Mouse (Mus musculus) CH12.LX (cell line): ENCODE measurements around the gene Rsrp1. TPM values are rescaled to one million over a fixed set of nuclear protein-coding genes. Genes with fewer than 3 reads are reported as not detected.
A peak's percentile ranks its signal among the peaks of the same experiment; 100 is the strongest.

Experiments used
- DNase-seq: peaks from one replicate; pipeline ENCODE4 v3.0.0-alpha.2; 2013; ENCODE audit errors: extremely low read depth
- H3K27ac ChIP-seq: 2 replicates; pipeline ENCODE4 v1.5.1; 2012; ENCODE audit warnings: low read depth, mild to moderate bottlenecking, control low read depth, moderate library complexity; ENCODE audit not compliant: insufficient read depth
- H3K27me3 ChIP-seq: replicated peaks from 2 replicates; pipeline ENCODE3; 2012; ENCODE audit warnings: inconsistent platforms
- H3K36me3 ChIP-seq, 2 experiments: replicated peaks in 1 of 2; 2 replicates each; pipeline versions ENCODE3 to v1.6.1; 2012; ENCODE audit warnings: inconsistent platforms in 1 of 2, low read length in 1 of 2, mild to moderate bottlenecking in 1 of 2, mixed read lengths in 1 of 2, moderate library complexity in 1 of 2; ENCODE audit not compliant: control insufficient read depth in 1 of 2, insufficient read depth in 1 of 2
- H3K4me1 ChIP-seq, 2 experiments: 2 replicates each; pipeline ENCODE4 v1.6.1; 2012; ENCODE audit warnings: inconsistent platforms in 1 of 2, moderate library complexity in 1 of 2; ENCODE audit not compliant: insufficient read depth in 2 of 2, control insufficient read depth in 1 of 2
- H3K4me2 ChIP-seq: 2 replicates; pipeline ENCODE4 v1.6.1; 2012; ENCODE audit warnings: low read depth, mild to moderate bottlenecking, control low read depth; ENCODE audit not compliant: poor library complexity, insufficient read depth, severe bottlenecking
- H3K4me3 ChIP-seq, 3 experiments: fragments of 150-350 bp in 1 of 3; sonication (generic) in 1 of 3; replicated peaks in 1 of 3; 2 replicates each; pipeline versions ENCODE3 to v1.5.1; 2011 to 2012; ENCODE audit warnings: low read depth in 2 of 3, low read length in 2 of 3, mild to moderate bottlenecking in 2 of 3, moderate library complexity in 2 of 3, control low read depth in 1 of 3, improper control_type of control experiment in 1 of 3, inconsistent platforms in 1 of 3, mixed read lengths in 1 of 3; ENCODE audit not compliant: poor library complexity in 1 of 3
- H3K79me2 ChIP-seq: replicated peaks from 2 replicates; pipeline ENCODE4 v1.6.1; 2012; ENCODE audit warnings: mild to moderate bottlenecking, moderate library complexity; ENCODE audit not compliant: control insufficient read depth, poor library complexity, insufficient read depth, severe bottlenecking; ENCODE audit errors: extremely low read depth
- H3K9ac ChIP-seq: 2 replicates; pipeline ENCODE4 v1.6.1; 2012; ENCODE audit warnings: low read depth, mild to moderate bottlenecking, control low read depth, moderate library complexity; ENCODE audit not compliant: insufficient read depth
- H3K9me3 ChIP-seq: replicated peaks from 2 replicates; pipeline ENCODE3; 2012; ENCODE audit warnings: low read length, inconsistent platforms, mixed read lengths
- BHLHE40 ChIP-seq: IDR thresholded peaks from 2 replicates; pipeline ENCODE4 v1.6.1; 2011; ENCODE audit warnings: mild to moderate bottlenecking, low read depth, low read length, improper control_type of control experiment
- CTCF ChIP-seq, 2 experiments: IDR thresholded peaks in 1 of 2; conservative IDR thresholded peaks in 1 of 2; 2 replicates each; pipeline ENCODE4 v1.5.1; 2011 to 2012; ENCODE audit warnings: low read depth in 2 of 2, low read length in 2 of 2, improper control_type of control experiment in 1 of 2, inconsistent platforms in 1 of 2, mild to moderate bottlenecking in 1 of 2, moderate library complexity in 1 of 2
- ELF1 ChIP-seq: IDR thresholded peaks from 2 replicates; pipeline ENCODE4 v1.6.1; 2014; ENCODE audit warnings: low read depth, mild to moderate bottlenecking, inconsistent platforms, low read length, improper control_type of control experiment
- JUN ChIP-seq: IDR thresholded peaks from 2 replicates; pipeline ENCODE4 v1.6.1; 2011; ENCODE audit warnings: low read depth, mild to moderate bottlenecking, low read length, improper control_type of control experiment, moderate library complexity; ENCODE audit not compliant: insufficient read depth
- MAX ChIP-seq: IDR thresholded peaks from 2 replicates; pipeline ENCODE4 v1.6.1; 2011; ENCODE audit warnings: low read length, improper control_type of control experiment
- POLR2A ChIP-seq: IDR thresholded peaks from 2 replicates; pipeline ENCODE4 v1.6.1; 2011; ENCODE audit warnings: low read depth, mild to moderate bottlenecking, improper control_type of control experiment, low read length
- RAD21 ChIP-seq: IDR thresholded peaks from 2 replicates; pipeline ENCODE4 v1.6.1; 2011; ENCODE audit warnings: low read depth, mild to moderate bottlenecking, low read length, improper control_type of control experiment, moderate library complexity
- SMC3 ChIP-seq: IDR thresholded peaks from 2 replicates; pipeline ENCODE4 v1.6.1; 2011; ENCODE audit warnings: low read depth, low read length, improper control_type of control experiment
- UBTF ChIP-seq: IDR thresholded peaks from 2 replicates; pipeline ENCODE4 v1.6.1; 2012; ENCODE audit warnings: low read depth, mild to moderate bottlenecking, inconsistent platforms, low read length, improper control_type of control experiment, moderate library complexity
- USF1 ChIP-seq: IDR thresholded peaks from 2 replicates; pipeline ENCODE4 v1.6.1; 2014; ENCODE audit warnings: low read depth, mild to moderate bottlenecking, inconsistent platforms, low read length, improper control_type of control experiment
- dilution Hi-C: fragments of 300-500 bp; cut with MboI; formaldehyde crosslinking; loops from 2 replicates; pipeline ENCODE4 v1.14.3; 2020; ENCODE audit warnings: low sequenced_read_pairs; ENCODE audit not compliant: extremely low pct_unique_long_range_greater_than_20kb, extremely low pct_ligation_motif_present
- in situ Hi-C: fragments of 300-500 bp; cut with MboI; formaldehyde crosslinking; loops from 3 replicates; pipeline ENCODE4 v1.14.3; 2019; ENCODE audit warnings: low sequenced_read_pairs, low pct_ligation_motif_present, low pct_unique_long_range_greater_than_20kb, mixed read lengths
- polyA plus RNA-seq: library from polyadenylated mRNA; unstranded; fragments of >175 nt; gene quantifications from 2 replicates; pipeline ENCODE4 v1.2.1, GENCODE M21; 2012; ENCODE audit warnings: low read depth; ENCODE audit not compliant: insufficient read length
- total RNA-seq, 2 experiments: library from RNA; depleted of rRNA; stranded (reverse); fragments of 300-350 nt in 1 of 2; fragments of >200 nt in 1 of 2; gene quantifications; 2 replicates each; pipeline ENCODE4 v1.2.3; 2012 to 2014

The Rsrp1 gene
- total and polyA plus RNA-seq, 3 experiments: 51.2 to 69.4 (median 61.3) TPM

DNA sequence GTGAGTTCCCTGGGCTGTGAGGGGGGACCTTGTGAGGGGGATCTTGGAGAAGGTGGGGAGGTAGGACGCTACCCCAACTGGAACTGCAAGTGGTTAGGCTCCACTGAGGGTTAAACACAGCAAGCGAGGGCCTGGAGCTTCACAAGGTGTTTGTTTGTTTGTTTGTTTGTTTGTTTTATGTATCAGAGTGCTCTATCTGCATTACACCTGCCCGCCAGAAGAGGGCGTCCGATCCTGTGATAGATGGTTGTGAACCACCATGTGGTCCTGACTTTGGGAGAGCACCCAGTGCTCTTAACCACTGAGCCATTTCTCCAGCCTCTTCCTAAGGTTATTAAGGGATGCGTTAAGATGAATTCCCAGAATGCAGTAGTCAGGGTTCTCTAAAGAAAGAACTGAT, 43.4 kb upstream of the Rsrp1 start:
- peak; percentile 34 for DNase-seq
- Histone ChIP-seq H3K4me2 (peak overlapping the region; percentile 22; the same call in 1 of the 2 replicates), H3K27me3 (no peaks in the 10 kb centered on the region), H3K4me3 (peak overlapping the region in 2 of 3 experiments; percentile 49 to 54), H3K27ac (no peak overlapping the region), H3K36me3 (no peaks in the 10 kb centered on the region), H3K79me2 (no peaks in the 10 kb centered on the region), H3K9ac (no peak overlapping the region), H3K9me3 (no peaks in the 10 kb centered on the region), H3K4me1 (peaks cover 6 to 20% of the 10 kb centered on the region in 2 experiments; a peak in 3 of 4 replicates)
- in situ Hi-C loops: no loop called here
- TF ChIP-seq CTCF (conservative IDR thresholded peaks at IDR 0.05 in 1 of 2, IDR thresholded peaks at IDR 0.05 in 1 of 2; ENCODE audit: low read depth in 2 of 2, low read length in 2 of 2) (peak; percentile 18 to 43; a peak in 2 of 4 replicates), USF1 (no peak)
- dilution Hi-C loops: no loop called here

DNA sequence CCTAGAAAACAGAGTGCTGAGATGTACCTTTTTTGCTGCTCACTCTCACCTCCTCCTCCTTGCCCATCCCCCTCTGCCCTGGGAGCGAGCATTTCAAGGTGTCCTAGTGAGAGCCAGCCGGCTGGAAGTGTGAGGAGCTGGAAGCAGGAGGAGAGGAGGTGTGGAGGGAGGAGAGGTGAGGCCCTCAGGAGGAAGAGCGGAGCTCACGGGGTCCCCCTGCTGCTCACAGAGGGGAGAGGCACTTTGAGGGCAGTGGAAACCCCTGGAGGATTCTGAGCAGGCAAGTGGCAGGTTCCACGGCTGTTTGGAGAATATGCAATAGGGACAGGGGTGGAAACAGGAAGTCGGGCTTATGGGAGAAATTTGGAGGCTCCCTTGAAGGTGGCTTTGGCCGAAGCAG, 40.1 kb upstream of the Rsrp1 start:
- no peak overlapping the region for H3K27ac ChIP-seq
- no peak overlapping the region for H3K4me2 ChIP-seq
- H3K9me3 ChIP-seq: no peaks in the 10 kb centered on the region
- dilution Hi-C loops (no loop called here), in situ Hi-C loops (no loop called here)
- H3K27me3 ChIP-seq: no peaks in the 10 kb centered on the region
- no peaks in the 10 kb centered on the region for H3K79me2 ChIP-seq
- no peaks in the 10 kb centered on the region for H3K36me3 ChIP-seq
- peaks cover 6 to 20% of the 10 kb centered on the region in 2 experiments; a peak in 3 of 4 replicates for H3K4me1 ChIP-seq
- H3K9ac ChIP-seq: no peak overlapping the region
- TF ChIP-seq JUN (no peak), SMC3 (peak; percentile 51), RAD21 (peak; percentile 25), ELF1 (no peak), CTCF (conservative IDR thresholded peaks at IDR 0.05 in 1 of 2, IDR thresholded peaks at IDR 0.05 in 1 of 2; ENCODE audit: low read depth in 2 of 2, low read length in 2 of 2) (peak; percentile 66 to 74)
- TF ChIP-seq, all 38 proteins: peak for 3
- no peak overlapping the region for H3K4me3 ChIP-seq
- DNase-seq: peak; percentile 54

DNA sequence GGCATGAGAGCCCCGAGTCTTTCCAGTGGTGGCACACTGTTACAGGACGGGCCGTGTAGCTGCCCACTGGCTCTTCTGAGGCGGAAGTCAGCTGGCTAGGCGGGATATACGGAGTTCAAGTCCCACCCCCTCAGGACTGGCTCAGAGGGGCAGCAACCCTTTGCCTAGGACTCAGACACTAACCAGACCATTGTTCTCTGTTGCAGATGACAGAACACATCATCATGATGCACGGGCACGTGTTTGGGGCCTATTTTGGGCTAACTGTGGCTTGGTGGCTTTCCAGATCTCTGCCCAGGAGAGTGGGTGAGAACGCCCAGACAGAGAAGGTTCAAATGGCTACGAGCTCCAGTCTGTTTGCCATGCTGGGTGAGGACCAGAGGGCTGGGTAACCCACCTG, 39.6 kb upstream of the Rsrp1 start:
- H3K27ac ChIP-seq: no peak overlapping the region
- dilution Hi-C loops: no loop called here
- in situ Hi-C loops: no loop called here
- TF ChIP-seq MAX (peak; percentile 43; the same call in 1 of the 2 replicates), POLR2A (no peak), UBTF (no peak), BHLHE40 (peak; percentile 75), RAD21 (no peak)
- no peak overlapping the region for H3K4me2 ChIP-seq
- H3K9ac ChIP-seq: no peak overlapping the region
- H3K27me3 ChIP-seq: no peaks in the 10 kb centered on the region
- H3K4me3 ChIP-seq: no peak overlapping the region
- H3K79me2 ChIP-seq: no peaks in the 10 kb centered on the region
- no peaks in the 10 kb centered on the region for H3K9me3 ChIP-seq
- no peaks in the 10 kb centered on the region for H3K36me3 ChIP-seq
- peaks cover 6 to 20% of the 10 kb centered on the region in 2 experiments; a peak in 3 of 4 replicates for H3K4me1 ChIP-seq
- no peak for DNase-seq
